Mouse (Mus musculus) natural killer cell, adult 2 months (primary cell): ENCODE data around the gene Tmem131.

ENCODE experiments used
- DNase-seq, 2 experiments: peaks; one replicate each; pipeline ENCODE4 v3.0.0; 2022; ENCODE audit warnings: low spot score in 2 of 2

Tmem131 gene

GRCm38 (mm10) chr1:36784365-36785134 is 158.9 kb downstream of the Tmem131 start:
- DNase-seq, result peak; percentile 63 to 69

DNA sequence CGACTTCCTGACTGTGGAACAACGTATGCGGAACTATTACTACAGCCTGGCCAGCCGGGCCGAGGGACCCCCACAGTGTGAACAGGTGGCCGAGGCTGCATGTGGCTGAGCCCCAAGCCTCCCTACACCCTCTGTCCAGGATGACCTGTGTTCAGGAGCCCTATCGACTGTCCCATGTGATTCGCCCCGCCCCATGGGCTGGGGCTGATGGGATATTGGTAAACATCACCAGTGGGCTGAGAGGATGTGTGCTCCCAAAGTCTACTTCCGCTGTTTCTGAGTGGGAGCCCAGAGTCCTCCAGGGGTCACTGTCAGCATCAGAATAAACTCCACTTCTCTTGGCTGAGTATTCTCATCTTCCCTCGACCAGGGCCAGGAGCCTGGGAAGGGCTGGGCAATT is 161.0 kb downstream of the Tmem131 start:
- DNase-seq, result no peak

- no peak for DNase-seq
Observed at GRCm38 (mm10) chr1:36780793-36781192, 162.7 kb downstream of the Tmem131 start.

- DNase-seq, result peak in 1 of 2 experiments; percentile 22
Observed at GRCm38 (mm10) chr1:36772198-36772934, 171.1 kb downstream of the Tmem131 start.

DNA sequence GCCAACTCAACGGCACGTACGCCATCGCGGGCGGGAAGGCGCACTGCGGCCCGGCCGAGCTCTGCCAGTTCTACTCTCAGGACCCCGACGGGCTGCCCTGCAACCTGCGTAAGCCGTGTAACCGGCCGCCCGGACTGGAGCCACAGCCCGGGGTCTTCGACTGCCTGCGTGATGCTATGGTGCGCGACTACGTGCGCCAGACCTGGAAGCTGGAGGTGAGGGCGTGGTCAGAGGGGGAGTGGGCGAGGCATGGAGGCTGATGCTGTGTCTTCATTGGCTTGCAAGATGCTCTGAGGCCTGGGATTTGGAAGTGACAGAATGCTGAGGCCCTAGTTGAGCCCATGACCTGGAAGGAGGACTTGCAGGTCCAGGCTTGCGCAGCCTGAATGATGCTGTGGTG is 172.5 kb downstream of the Tmem131 start:
- DNase-seq, result no peak

DNA sequence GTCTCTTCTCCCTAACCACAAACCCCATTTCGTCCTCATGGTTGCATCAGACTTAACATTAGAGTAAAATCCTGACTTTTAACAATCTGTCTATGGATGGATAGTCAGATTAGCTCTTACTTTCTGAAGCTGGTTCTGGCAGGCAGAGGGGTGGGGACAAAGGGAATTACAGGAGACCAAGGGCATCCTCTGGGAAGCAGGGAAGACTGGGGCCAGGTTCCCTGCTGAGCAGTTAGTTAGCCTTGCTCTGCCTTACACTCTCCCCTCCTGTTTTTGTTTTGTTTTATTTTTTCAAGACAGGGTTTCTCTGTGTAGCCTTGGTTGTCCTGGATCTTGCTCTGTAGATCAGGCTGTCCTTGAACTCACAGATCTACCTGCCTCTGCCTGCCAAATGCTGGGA is 173.5 kb downstream of the Tmem131 start:
- no peak for DNase-seq

DNA sequence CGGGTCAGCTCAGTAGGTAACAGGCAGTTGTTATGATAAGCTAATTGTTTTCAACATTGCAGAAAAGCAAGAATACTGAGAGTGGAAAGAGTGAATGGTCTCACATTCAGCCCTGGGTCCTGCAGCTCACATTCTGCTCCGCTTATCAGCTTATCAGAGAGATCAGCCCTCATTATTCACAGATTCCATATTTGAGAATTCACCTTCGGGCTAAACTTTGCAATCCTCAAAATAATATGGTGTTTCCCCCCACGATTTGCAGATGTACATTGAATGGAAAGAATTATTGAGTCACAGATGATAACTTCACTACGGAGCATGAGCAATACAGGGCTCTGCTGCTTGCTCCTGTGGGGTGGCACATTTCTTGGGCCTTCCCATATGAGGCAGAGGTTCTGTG is 174.7 kb downstream of the Tmem131 start:
- DNase-seq, result no peak

DNA sequence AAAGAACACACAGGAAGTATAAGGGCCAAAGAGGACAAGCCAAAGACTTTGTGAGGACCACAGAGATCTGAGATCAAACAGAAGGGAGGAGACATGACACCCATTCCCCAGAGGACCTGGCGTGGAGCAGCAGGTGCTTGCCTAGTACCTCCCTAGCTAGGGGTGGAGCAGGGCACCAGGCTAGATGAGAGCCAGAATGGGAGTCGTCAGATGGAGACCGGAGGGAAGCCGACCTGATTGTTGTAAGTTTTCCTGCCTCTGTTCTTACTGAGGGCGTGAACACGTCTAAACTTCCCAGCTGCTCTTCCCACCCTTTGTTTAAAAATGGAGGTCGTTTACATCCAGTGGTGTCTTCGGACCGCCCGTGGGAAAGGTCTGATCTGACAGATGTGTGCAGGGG is 176.1 kb downstream of the Tmem131 start:
- peak in 1 of 2 experiments; percentile 12 for DNase-seq

- DNase-seq, result peak; percentile 67 to 78
Observed at GRCm38 (mm10) chr1:36766431-36767205, 176.8 kb downstream of the Tmem131 start.

DNA sequence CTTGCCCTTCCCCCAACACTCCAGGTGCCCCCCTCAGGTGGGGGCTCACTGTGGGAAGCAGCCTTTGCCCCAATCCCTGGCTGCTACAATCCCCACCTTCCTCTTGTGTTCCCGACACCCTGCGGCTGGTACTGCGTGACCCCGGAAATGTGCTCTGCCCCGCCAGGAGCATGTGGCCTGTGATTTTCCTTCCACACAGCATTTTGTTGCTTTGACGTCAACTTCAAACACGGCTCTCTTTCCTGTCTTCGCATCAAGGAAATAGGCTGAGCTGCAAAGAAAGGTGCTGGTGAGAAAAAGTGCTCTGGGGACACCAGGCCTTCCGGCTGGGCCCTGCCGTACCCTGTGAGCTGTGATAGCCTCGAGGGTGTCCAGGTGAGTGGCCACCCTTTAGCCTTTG is 181.9 kb downstream of the Tmem131 start, which contains the start of gene Zap70:
TSS of gene Zap70 (plus strand) at position 231 of the 400 bp plus-strand sequence.
- peak; percentile 66 to 76 for DNase-seq

- DNase-seq, result no peak
Observed at GRCm38 (mm10) chr1:36761061-36761460, 182.4 kb downstream of the Tmem131 start.

DNA sequence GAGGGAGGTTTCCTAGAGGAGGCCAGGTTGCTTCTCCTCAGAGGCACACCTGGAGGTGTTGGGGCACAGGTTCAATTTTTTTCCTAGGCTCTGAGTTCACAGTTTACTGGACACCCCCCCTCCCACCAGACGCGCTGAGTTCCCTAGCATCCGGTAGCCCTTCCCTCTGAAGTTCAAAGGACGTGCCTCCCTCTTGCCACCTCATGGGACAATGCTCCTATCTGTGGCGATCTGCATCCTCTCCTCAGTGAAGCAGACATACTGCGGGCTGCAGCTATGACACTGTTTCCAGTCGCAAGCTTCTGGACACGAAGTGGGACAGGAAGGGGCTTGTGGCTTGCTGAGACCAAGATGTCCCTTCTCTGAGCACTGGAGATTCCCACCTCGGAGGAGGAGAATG is 183.1 kb downstream of the Tmem131 start:
- no peak for DNase-seq

DNA sequence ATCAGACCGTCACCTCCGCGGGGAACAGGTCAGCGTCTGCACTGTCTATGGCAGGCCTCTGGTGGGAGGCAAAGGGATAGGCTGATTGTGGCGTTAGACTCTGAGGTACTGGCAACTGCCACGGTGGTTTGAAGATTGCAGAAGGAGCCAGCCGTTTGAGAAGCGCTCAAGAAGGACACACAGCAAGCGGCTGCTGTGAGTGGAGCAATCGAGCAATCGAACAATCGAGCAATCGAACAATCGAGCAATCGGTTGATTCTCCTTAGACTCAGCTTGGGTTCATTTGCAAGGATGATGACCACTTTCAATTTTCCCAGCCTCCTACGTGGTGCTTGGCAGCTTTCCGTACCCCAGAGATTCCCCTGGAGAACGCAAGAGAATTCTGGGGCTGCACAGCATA is 184.4 kb downstream of the Tmem131 start:
- no peak for DNase-seq

- DNase-seq, result no peak
Observed at GRCm38 (mm10) chr1:36758553-36758952, 184.9 kb downstream of the Tmem131 start.

- no peak for DNase-seq
Observed at GRCm38 (mm10) chr1:36753932-36754675, 189.4 kb downstream of the Tmem131 start.

- DNase-seq, result peak; percentile 37 to 56
Observed at GRCm38 (mm10) chr1:36746452-36746851, 197.0 kb downstream of the Tmem131 start.

GRCm38 (mm10) chr1:36745661-36746060 is 197.8 kb downstream of the Tmem131 start:
- no peak for DNase-seq

- peak; percentile 66 to 83 for DNase-seq
Observed at GRCm38 (mm10) chr1:36744268-36744944, 199.1 kb downstream of the Tmem131 start.

DNA sequence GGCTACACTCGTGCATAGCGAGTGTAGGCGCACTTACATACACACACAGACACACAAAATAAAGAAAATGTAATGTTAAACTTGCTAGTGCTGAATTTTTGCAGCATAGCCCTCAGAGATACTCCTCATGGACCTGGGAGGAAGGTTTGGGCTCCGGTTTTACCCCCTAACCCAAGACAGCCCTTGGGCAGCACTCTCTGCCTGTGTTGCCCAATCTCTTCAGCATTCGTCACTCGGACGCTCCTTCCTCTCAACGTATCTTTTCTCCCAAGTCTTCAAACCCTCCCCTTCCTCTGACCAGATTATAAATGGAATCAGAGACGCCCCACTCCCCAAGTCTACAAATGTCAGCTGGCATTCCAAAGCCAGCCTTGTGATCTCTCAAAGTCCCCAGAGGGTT is 200.4 kb downstream of the Tmem131 start:
- DNase-seq, result no peak
